Mouse (Mus musculus): ENCODE data around the gene Ubxn11. TPM values are rescaled to one million over a fixed set of nuclear protein-coding genes. Genes with fewer than 3 reads are reported as not detected.

Ubxn11 gene
- total and polyA plus RNA-seq, 3 experiments: 6.0 to 38.8 (median 18.8) TPM

- Histone ChIP-seq H3K27ac (ENCODE audit: insufficient read depth, low read depth) (no peak overlapping the region), H3K27me3 (replicated peaks) (no peaks in the 10 kb centered on the region), H3K9ac (ENCODE audit: insufficient read depth, low read depth) (no peak overlapping the region), H3K4me3 (replicated peaks in 1 of 3; ENCODE audit: low read depth in 2 of 3, low read length in 2 of 3, poor library complexity in 1 of 3) (no peak overlapping the region), H3K9me3 (replicated peaks; ENCODE audit: low read length) (no peaks in the 10 kb centered on the region), H3K79me2 (replicated peaks; ENCODE audit: control insufficient read depth, extremely low read depth, insufficient read depth, poor library complexity, severe bottlenecking) (peaks cover 6% of the 10 kb centered on the region; the same call in 1 of the 2 replicates), H3K4me2 (ENCODE audit: insufficient read depth, low read depth, poor library complexity, severe bottlenecking) (no peak overlapping the region), H3K4me1 (ENCODE audit: control insufficient read depth in 1 of 2, insufficient read depth in 2 of 2) (peaks cover 6 to 17% of the 10 kb centered on the region in 2 experiments), H3K36me3 (replicated peaks in 1 of 2; ENCODE audit: control insufficient read depth in 1 of 2, insufficient read depth in 1 of 2, low read length in 1 of 2) (peaks cover 20 to 77% of the 10 kb centered on the region in 2 experiments)
- in situ Hi-C loops (cut with MboI; ENCODE audit: low pct_ligation_motif_present, low pct_unique_long_range_greater_than_20kb, low sequenced_read_pairs) (loop anchor here (10.0 kb wide), 1 partner anchor 52 kb away; the partner anchor contains the start of gene Cep85), dilution Hi-C loops (cut with MboI; ENCODE audit: extremely low pct_ligation_motif_present, extremely low pct_unique_long_range_greater_than_20kb, low sequenced_read_pairs) (no loop called here)
- TF ChIP-seq BHLHE40 (IDR thresholded peaks at IDR 0.05; ENCODE audit: low read depth, low read length) (no peak), ZNF384 (IDR thresholded peaks at IDR 0.05; ENCODE audit: low read depth, low read length) (no peak), EP300 (IDR thresholded peaks at IDR 0.05; ENCODE audit: low read length) (no peak), TCF12 (IDR thresholded peaks at IDR 0.05; ENCODE audit: low read depth, low read length) (no peak), MEF2A (IDR thresholded peaks at IDR 0.05; ENCODE audit: borderline replicate concordance, low read depth, low read length) (no peak)
- no peak for DNase-seq (ENCODE audit: extremely low read depth)
These were observed 30.2 kb downstream of the Ubxn11 start for GRCm38 (mm10) chr4:134132519-134133095.

- H3K9me3 ChIP-seq (replicated peaks; ENCODE audit: low read length): no peaks in the 10 kb centered on the region
- no peak overlapping the region for H3K4me2 ChIP-seq (ENCODE audit: insufficient read depth, low read depth, poor library complexity, severe bottlenecking)
- no peak overlapping the region for H3K9ac ChIP-seq (ENCODE audit: insufficient read depth, low read depth)
- no peak for DNase-seq (ENCODE audit: extremely low read depth)
- no peaks in the 10 kb centered on the region for H3K79me2 ChIP-seq (replicated peaks; ENCODE audit: control insufficient read depth, extremely low read depth, insufficient read depth, poor library complexity, severe bottlenecking)
- TF ChIP-seq BHLHE40 (IDR thresholded peaks at IDR 0.05; ENCODE audit: low read depth, low read length): no peak
- TF ChIP-seq PAX5 (IDR thresholded peaks at IDR 0.05; ENCODE audit: low read length): no peak
- TF ChIP-seq MAX (IDR thresholded peaks at IDR 0.05; ENCODE audit: low read length): no peak
- no peak for TF ChIP-seq MAZ (IDR thresholded peaks at IDR 0.05; ENCODE audit: low read depth, low read length)
- TF ChIP-seq ZC3H11A (IDR thresholded peaks at IDR 0.05; ENCODE audit: low read depth, low read length): no peak
- no peak for TF ChIP-seq USF2 (conservative IDR thresholded peaks at IDR 0.05; ENCODE audit: low read depth, low read length)
- TF ChIP-seq SMC3 (IDR thresholded peaks at IDR 0.05; ENCODE audit: low read depth, low read length): no peak
- no peak for TF ChIP-seq USF1 (IDR thresholded peaks at IDR 0.05; ENCODE audit: low read depth, low read length)
- TF ChIP-seq MAFK (IDR thresholded peaks at IDR 0.05; ENCODE audit: insufficient replicate concordance, low read length): no peak
- no peak for TF ChIP-seq TBP (conservative IDR thresholded peaks at IDR 0.05; ENCODE audit: low read depth, low read length)
- no peak for TF ChIP-seq KAT2A (IDR thresholded peaks at IDR 0.05; ENCODE audit: insufficient replicate concordance, low read length)
- no peak for TF ChIP-seq MXI1 (IDR thresholded peaks at IDR 0.05; ENCODE audit: low read depth, low read length)
- no peak for TF ChIP-seq EP300 (IDR thresholded peaks at IDR 0.05; ENCODE audit: low read length)
- TF ChIP-seq ZKSCAN1 (IDR thresholded peaks at IDR 0.05; ENCODE audit: borderline replicate concordance, low read depth, low read length): no peak
- TF ChIP-seq CHD2 (IDR thresholded peaks at IDR 0.05; ENCODE audit: low read length): no peak
- no peak for TF ChIP-seq POLR2A (IDR thresholded peaks at IDR 0.05; ENCODE audit: low read depth, low read length)
- no peak for TF ChIP-seq HCFC1 (IDR thresholded peaks at IDR 0.05; ENCODE audit: low read depth, low read length)
- no peak for TF ChIP-seq UBTF (IDR thresholded peaks at IDR 0.05; ENCODE audit: low read depth, low read length)
- TF ChIP-seq CHD1 (IDR thresholded peaks at IDR 0.05; ENCODE audit: low read depth, low read length): no peak
- no peak for TF ChIP-seq ELF1 (IDR thresholded peaks at IDR 0.05; ENCODE audit: low read depth, low read length)
- H3K36me3 ChIP-seq (replicated peaks in 1 of 2; ENCODE audit: control insufficient read depth in 1 of 2, insufficient read depth in 1 of 2, low read length in 1 of 2): peaks cover 22 to 71% of the 10 kb centered on the region in 2 experiments
- no peaks in the 10 kb centered on the region for H3K27me3 ChIP-seq (replicated peaks)
- no peak overlapping the region for H3K27ac ChIP-seq (ENCODE audit: insufficient read depth, low read depth)
- dilution Hi-C loops (cut with MboI; ENCODE audit: extremely low pct_ligation_motif_present, extremely low pct_unique_long_range_greater_than_20kb, low sequenced_read_pairs) (no loop called here), in situ Hi-C loops (cut with MboI; ENCODE audit: low pct_ligation_motif_present, low pct_unique_long_range_greater_than_20kb, low sequenced_read_pairs) (loop anchor here (10.0 kb wide), 1 partner anchor 48 kb away; the partner anchor contains the start of gene Cep85)
- H3K4me3 ChIP-seq (replicated peaks in 1 of 3; ENCODE audit: low read depth in 2 of 3, low read length in 2 of 3, poor library complexity in 1 of 3): no peak overlapping the region
- H3K4me1 ChIP-seq (ENCODE audit: control insufficient read depth in 1 of 2, insufficient read depth in 2 of 2): no peaks in the 10 kb centered on the region
These were observed 34.0 kb downstream of the Ubxn11 start for GRCm38 (mm10) chr4:134136280-134136926.

All from CH12.LX (cell line).